Mouse (Mus musculus) megakaryocyte, embryonic 14.5 days (primary cell): ENCODE data around the gene Lrba.

Experiments used
- FLI1 ChIP-seq: IDR thresholded peaks from 2 replicates; pipeline ENCODE4 v1.6.1; 2012; ENCODE audit warnings: low read length, inconsistent platforms, mixed read lengths
- GATA1 ChIP-seq: IDR thresholded peaks from 3 replicates; pipeline ENCODE4 v1.6.1; 2012; ENCODE audit warnings: mixed read lengths, low read length, inconsistent platforms, borderline replicate concordance

DNA sequence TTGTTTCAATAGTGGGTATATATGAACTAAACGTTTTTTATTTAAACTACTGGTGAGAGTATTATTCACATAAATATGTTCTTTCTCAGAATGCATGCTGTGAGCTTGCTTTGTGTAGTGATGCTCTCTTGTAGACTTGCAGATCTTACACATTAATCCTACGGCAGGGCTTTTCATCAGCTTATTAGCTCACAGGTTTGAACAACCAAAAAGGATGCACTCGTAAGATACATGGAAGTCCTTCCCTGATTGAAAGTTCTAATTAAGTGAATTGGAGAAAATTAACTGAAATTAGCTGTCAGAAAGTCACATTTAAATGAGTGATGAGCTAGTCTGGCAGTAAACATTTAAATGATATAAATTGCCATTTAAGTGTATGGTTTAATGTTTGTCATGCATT is 488.3 kb downstream of the Lrba start:
- TF ChIP-seq GATA1 (no peak), FLI1 (no peak)
